In the genomic region with DNA sequence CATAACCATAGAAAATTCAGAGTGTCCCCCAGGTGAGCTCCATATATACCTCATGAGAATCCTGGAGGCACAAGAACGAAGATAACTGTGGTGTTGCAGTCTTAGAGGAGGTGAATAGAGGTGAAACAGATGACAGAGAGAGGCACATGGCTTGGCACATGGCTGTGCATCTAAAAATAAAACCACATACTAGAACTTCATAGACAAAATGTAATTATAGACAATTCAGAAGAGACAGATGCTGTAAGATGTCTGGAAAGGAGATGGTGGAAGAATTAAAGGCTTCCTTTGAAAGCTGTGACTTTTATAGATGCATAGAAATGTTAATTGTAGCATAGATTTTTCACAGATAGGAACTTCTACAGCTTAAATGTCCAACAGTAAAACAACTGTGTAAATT, we compare ENCODE assay signal across 28 mouse cellular contexts. TPM values are rescaled to one million over a fixed set of nuclear protein-coding genes. Genes with fewer than 3 reads are reported as not detected.
DNase-seq lines count a peak whose midpoint lies in the region; ATAC-seq lines count a peak whose summit lies in the region.
"Had no signal": no experiment of that assay in that cellular context is flagged by ENCODE, and none has a peak within 500 bp of the region (broad histone marks: within the 10 kb centered on the region; RNA-seq: fewer than 3 reads in every experiment).

No protein-coding gene starts in this region.

- H3K4me2 ChIP-seq in heart, embryonic 11.5 days, result no peak overlapping the region
- H3K4me2 ChIP-seq: embryonic facial prominence, embryonic 12.5 days; hindbrain, embryonic 15.5 days; limb, embryonic 13.5 days; liver, embryonic 11.5 days; lung, embryonic 15.5 days had no signal

- WGBS in heart, embryonic 11.5 days (ENCODE audit: insufficient replicate concordance), result 57% methylated on average over 1 of the region's 1 CpGs

- H3K9ac ChIP-seq in heart, embryonic 11.5 days (ENCODE audit: low read depth, low read length), result no peak overlapping the region
- H3K9ac ChIP-seq: embryonic facial prominence, embryonic 12.5 days; hindbrain, embryonic 15.5 days; limb, embryonic 13.5 days; lung, embryonic 15.5 days had no signal

- no peak overlapping the region for H3K27ac ChIP-seq in heart, embryonic 11.5 days (ENCODE audit: low read depth, low read length)
- H3K27ac ChIP-seq: embryonic facial prominence, embryonic 12.5 days; hindbrain, embryonic 10.5 days; hindbrain, embryonic 15.5 days; limb, embryonic 13.5 days; lung, embryonic 15.5 days; midbrain, embryonic 10.5 days had no signal

- no peaks in the 10 kb centered on the region for H3K36me3 ChIP-seq in heart, embryonic 11.5 days (ENCODE audit: control insufficient read depth, insufficient read depth, low read length)
- H3K36me3 ChIP-seq: embryonic facial prominence, embryonic 12.5 days; hindbrain, embryonic 10.5 days; hindbrain, embryonic 15.5 days; limb, embryonic 13.5 days; lung, embryonic 15.5 days; midbrain, embryonic 10.5 days had no signal

- peak; percentile 41 for DNase-seq in heart, adult 8-10 months (ENCODE audit: low spot score)
- DNase-seq in right cerebral cortex, adult 18-20 months, result peak; percentile 12
- no peak for DNase-seq in right cerebral cortex, postnatal 25 days
- DNase-seq in left cerebral cortex, adult 9 months (ENCODE audit: low spot score in 2 of 2), result peak; percentile 27 to 30
- DNase-seq in left cerebral cortex, postnatal 36 days (ENCODE audit: low spot score in 2 of 2), result peak; percentile 10
- no peak for DNase-seq in cerebellum, postnatal 36 days
- DNase-seq: adrenal gland, adult 2 months; adrenal gland, postnatal 36 days; B cell, adult 2 months; cerebellum, adult 8-10 months; cerebellum, postnatal 25 days; embryo, embryonic 11 days; gastrocnemius, postnatal 10 days; kidney, adult 11 months; kidney, postnatal 14 days; thymus, postnatal 4 days had no signal

- no peaks in the 10 kb centered on the region for H3K9me3 ChIP-seq in heart, embryonic 11.5 days (replicated peaks; ENCODE audit: control insufficient read depth, low read length)
- H3K9me3 ChIP-seq: embryonic facial prominence, embryonic 12.5 days; hindbrain, embryonic 10.5 days; hindbrain, embryonic 15.5 days; limb, embryonic 13.5 days; lung, embryonic 15.5 days; midbrain, embryonic 10.5 days had no signal

- H3K4me1 ChIP-seq in heart, embryonic 11.5 days (ENCODE audit: control insufficient read depth, insufficient read depth, low read length), result no peaks in the 10 kb centered on the region
- H3K4me1 ChIP-seq: embryonic facial prominence, embryonic 12.5 days; hindbrain, embryonic 10.5 days; hindbrain, embryonic 15.5 days; limb, embryonic 13.5 days; lung, embryonic 15.5 days; midbrain, embryonic 10.5 days had no signal

- H3K4me3 ChIP-seq in heart, embryonic 11.5 days (ENCODE audit: low read depth, low read length), result no peak overlapping the region
- H3K4me3 ChIP-seq: embryonic facial prominence, embryonic 12.5 days; hindbrain, embryonic 10.5 days; hindbrain, embryonic 15.5 days; limb, embryonic 13.5 days; lung, embryonic 15.5 days; midbrain, embryonic 10.5 days had no signal

- ATAC-seq in heart, embryonic 11.5 days (replicated peaks; ENCODE audit: insufficient number of reproducible peaks, low FRiP score, low TSS enrichment), result no peak
- ATAC-seq: activated CD4-positive, CD25-positive, alpha-beta regulatory T cell, adult 4 months; forebrain, embryonic 14.5 days; inflammation-experienced regulatory T-cells, adult 6 months; midbrain, embryonic 16.5 days had no signal

- H3K27me3 ChIP-seq in heart, embryonic 11.5 days (ENCODE audit: control insufficient read depth, insufficient read depth, low read length), result no peaks in the 10 kb centered on the region
- H3K27me3 ChIP-seq: embryonic facial prominence, embryonic 12.5 days; hindbrain, embryonic 15.5 days; limb, embryonic 13.5 days; lung, embryonic 15.5 days had no signal

- intact Hi-C loops in left cerebral cortex, postnatal 36 days (cut with DNase I), result no loop called here

RNA-seq across cellular contexts. Expression of a gene that starts 54.8 kb away (rescaled TPM):
- 100 to 1,000 TPM; 177 to 202 (median 190) TPM for total RNA-seq in heart, adult 8-10 months (2022)
- polyA plus RNA-seq in heart, embryonic 11.5 days (2014; fragmentation: Nextera tagmentation; extraction: Ambion mirVana), result 117 and 122 TPM in 2 replicates
- 10 to 100 TPM; 79.4 to 84.8 TPM for total RNA-seq in left cerebral cortex, postnatal 36 days (2021)

Comparison
In these comparisons a context has a peak if more than half of its experiments do, and no peak if none do; other contexts are left out.
1. DNase-seq: peak in heart, adult 8-10 months (single experiment), right cerebral cortex, adult 18-20 months (single experiment), left cerebral cortex, adult 9 months (2 of 2) and left cerebral cortex, postnatal 36 days (2 of 2); none in right cerebral cortex, postnatal 25 days (single experiment) and cerebellum, postnatal 36 days (0 of 2).